Mouse (Mus musculus): ENCODE measurements at regions not wholly inside any gene's neighbourhood (a gene's known extent, or its start where the extent isn't known, plus 50 kb on each side); places are given as distances from the start of the nearest gene placed in this dataset.
"Not testable (repeated sequence)": the region's sequence is repeated elsewhere in the genome, so short reads cannot be mapped to it uniquely, and the experiment has no call there.

DNA sequence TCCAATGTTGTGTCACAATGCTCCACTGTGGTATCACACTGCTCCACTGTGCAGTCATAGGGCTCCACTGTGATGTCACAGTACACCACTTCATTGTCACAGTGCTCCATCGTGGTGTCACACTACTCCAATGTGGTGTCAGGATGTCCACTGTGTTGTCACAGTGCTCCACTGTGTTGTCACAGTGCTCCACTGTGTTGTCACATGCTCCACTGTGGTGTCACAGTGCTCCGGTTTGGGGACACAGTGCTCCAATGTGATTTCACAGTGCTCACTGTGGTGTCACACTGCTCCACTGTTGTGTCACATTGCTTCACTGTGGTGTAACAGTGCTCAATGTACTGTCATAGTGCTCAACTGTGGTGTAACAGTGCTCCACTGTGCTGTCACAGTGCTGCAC is 108.1 kb upstream of the Scaf8 start:
- H3K9me3 ChIP-seq (ENCODE audit: low read depth, low read length), result peaks cover 39% of the 10 kb centered on the region
- H3K9ac ChIP-seq, result no peak overlapping the region
- no peaks in the 10 kb centered on the region for H3K27me3 ChIP-seq (ENCODE audit: insufficient read depth, low read length)
- no peak for TF ChIP-seq CTCF (IDR thresholded peaks at IDR 0.05; ENCODE audit: low read depth)
- no peaks in the 10 kb centered on the region for H3K36me3 ChIP-seq (ENCODE audit: insufficient read depth)
- no peak overlapping the region for H3K27ac ChIP-seq (ENCODE audit: low read depth)
- H3K4me2 ChIP-seq, result no peak overlapping the region
- H3K4me1 ChIP-seq (ENCODE audit: insufficient read depth), result no peaks in the 10 kb centered on the region
- 78% methylated on average over 2 of the region's 2 CpGs for WGBS
- H3K4me3 ChIP-seq (ENCODE audit: low read depth, low read length), result no peak overlapping the region
- ATAC-seq (ENCODE audit: insufficient read depth) (no peak), DNase-seq (no peak)

DNA sequence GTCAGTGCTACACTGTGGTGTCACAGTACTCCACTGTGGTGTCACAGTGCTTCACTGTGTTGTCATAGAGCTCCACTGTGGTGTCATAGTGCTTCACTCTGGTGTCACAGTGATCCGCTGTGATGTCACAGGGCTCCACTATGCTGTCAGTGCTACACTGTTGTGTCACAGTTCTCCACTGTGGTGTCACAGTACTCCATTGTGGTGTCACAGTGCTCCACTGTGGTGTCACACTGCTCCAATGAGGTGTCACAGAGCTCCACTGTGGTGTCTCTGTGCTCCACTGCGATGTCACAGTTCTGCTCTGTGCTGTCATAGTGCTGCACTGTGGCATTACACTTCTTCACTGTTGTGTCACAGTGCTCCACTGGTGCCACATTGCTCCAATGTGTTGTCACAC is 107.5 kb upstream of the Scaf8 start:
- Histone ChIP-seq H3K4me3 (ENCODE audit: low read depth, low read length) (no peak overlapping the region), H3K27ac (ENCODE audit: low read depth) (no peak overlapping the region), H3K9me3 (ENCODE audit: low read depth, low read length) (peaks cover 39% of the 10 kb centered on the region), H3K4me2 (no peak overlapping the region), H3K36me3 (ENCODE audit: insufficient read depth) (no peaks in the 10 kb centered on the region), H3K4me1 (ENCODE audit: insufficient read depth) (no peaks in the 10 kb centered on the region), H3K27me3 (ENCODE audit: insufficient read depth, low read length) (no peaks in the 10 kb centered on the region), H3K9ac (no peak overlapping the region)
- WGBS, result 69% methylated on average over 2 of the region's 2 CpGs
- ATAC-seq (ENCODE audit: insufficient read depth), result no peak
- DNase-seq, result no peak
- TF ChIP-seq CTCF (IDR thresholded peaks at IDR 0.05; ENCODE audit: low read depth), result no peak

- no peaks in the 10 kb centered on the region for H3K27me3 ChIP-seq (ENCODE audit: insufficient read depth, low read length)
- no peak overlapping the region for H3K4me3 ChIP-seq (ENCODE audit: low read depth, low read length)
- DNase-seq (no peak), ATAC-seq (ENCODE audit: insufficient read depth) (no peak)
- no peak overlapping the region for H3K27ac ChIP-seq (ENCODE audit: low read depth)
- H3K9ac ChIP-seq, result no peak overlapping the region
- no peak overlapping the region for H3K4me2 ChIP-seq
- peaks cover 44% of the 10 kb centered on the region for H3K9me3 ChIP-seq (ENCODE audit: low read depth, low read length)
- no peaks in the 10 kb centered on the region for H3K36me3 ChIP-seq (ENCODE audit: insufficient read depth)
- TF ChIP-seq CTCF (IDR thresholded peaks at IDR 0.05; ENCODE audit: low read depth), result no peak
- WGBS, result 73% methylated on average over 2 of the region's 2 CpGs
- H3K4me1 ChIP-seq (ENCODE audit: insufficient read depth), result no peaks in the 10 kb centered on the region
These were observed 104.8 kb upstream of the Scaf8 start for GRCm38 (mm10) chr17:3009939-3010338.

GRCm38 (mm10) chr17:3012045-3012444 is 102.7 kb upstream of the Scaf8 start:
- H3K4me2 ChIP-seq, result no peak overlapping the region
- H3K4me1 ChIP-seq (ENCODE audit: insufficient read depth), result no peaks in the 10 kb centered on the region
- H3K4me3 ChIP-seq (ENCODE audit: low read depth, low read length), result no peak overlapping the region
- DNase-seq, result no peak
- H3K9ac ChIP-seq, result no peak overlapping the region
- no peak overlapping the region for H3K27ac ChIP-seq (ENCODE audit: low read depth)
- peaks cover 45% of the 10 kb centered on the region for H3K9me3 ChIP-seq (ENCODE audit: low read depth, low read length)
- 33% methylated on average over 1 of the region's 1 CpGs for WGBS
- no peak for TF ChIP-seq CTCF (IDR thresholded peaks at IDR 0.05; ENCODE audit: low read depth)
- H3K27me3 ChIP-seq (ENCODE audit: insufficient read depth, low read length), result no peaks in the 10 kb centered on the region
- no peaks in the 10 kb centered on the region for H3K36me3 ChIP-seq (ENCODE audit: insufficient read depth)
- no peak for ATAC-seq (ENCODE audit: insufficient read depth)

GRCm38 (mm10) chr17:3019631-3020391 is 95.0 kb upstream of the Scaf8 start:
- no peak overlapping the region for H3K9ac ChIP-seq
- DNase-seq (no peak), ATAC-seq (ENCODE audit: insufficient read depth) (no peak)
- no peaks in the 10 kb centered on the region for H3K36me3 ChIP-seq (ENCODE audit: insufficient read depth)
- peaks cover 30% of the 10 kb centered on the region; the same call in 1 of the 2 replicates for H3K9me3 ChIP-seq (ENCODE audit: low read depth, low read length)
- no peaks in the 10 kb centered on the region for H3K4me1 ChIP-seq (ENCODE audit: insufficient read depth)
- no peak overlapping the region for H3K4me2 ChIP-seq
- 83% methylated on average over 2 of the region's 2 CpGs for WGBS
- H3K27me3 ChIP-seq (ENCODE audit: insufficient read depth, low read length), result no peaks in the 10 kb centered on the region
- H3K4me3 ChIP-seq (ENCODE audit: low read depth, low read length), result no peak overlapping the region
- H3K27ac ChIP-seq (ENCODE audit: low read depth), result no peak overlapping the region
- TF ChIP-seq CTCF (IDR thresholded peaks at IDR 0.05; ENCODE audit: low read depth), result no peak

- Histone ChIP-seq H3K27ac (ENCODE audit: low read depth) (no peak overlapping the region), H3K4me3 (ENCODE audit: low read depth, low read length) (no peak overlapping the region), H3K9me3 (ENCODE audit: low read depth, low read length) (peaks cover 26% of the 10 kb centered on the region; the same call in 1 of the 2 replicates), H3K4me1 (ENCODE audit: insufficient read depth) (no peaks in the 10 kb centered on the region), H3K4me2 (no peak overlapping the region), H3K36me3 (ENCODE audit: insufficient read depth) (no peaks in the 10 kb centered on the region), H3K27me3 (ENCODE audit: insufficient read depth, low read length) (no peaks in the 10 kb centered on the region), H3K9ac (no peak overlapping the region)
- TF ChIP-seq CTCF (IDR thresholded peaks at IDR 0.05; ENCODE audit: low read depth), result no peak
- no peak for DNase-seq
- WGBS, result 93% methylated on average over 1 of the region's 1 CpGs
- ATAC-seq (ENCODE audit: insufficient read depth), result peak; percentile 62; the same call in 1 of the 2 replicates
These were observed 94.4 kb upstream of the Scaf8 start for GRCm38 (mm10) chr17:3020406-3020805.

DNA sequence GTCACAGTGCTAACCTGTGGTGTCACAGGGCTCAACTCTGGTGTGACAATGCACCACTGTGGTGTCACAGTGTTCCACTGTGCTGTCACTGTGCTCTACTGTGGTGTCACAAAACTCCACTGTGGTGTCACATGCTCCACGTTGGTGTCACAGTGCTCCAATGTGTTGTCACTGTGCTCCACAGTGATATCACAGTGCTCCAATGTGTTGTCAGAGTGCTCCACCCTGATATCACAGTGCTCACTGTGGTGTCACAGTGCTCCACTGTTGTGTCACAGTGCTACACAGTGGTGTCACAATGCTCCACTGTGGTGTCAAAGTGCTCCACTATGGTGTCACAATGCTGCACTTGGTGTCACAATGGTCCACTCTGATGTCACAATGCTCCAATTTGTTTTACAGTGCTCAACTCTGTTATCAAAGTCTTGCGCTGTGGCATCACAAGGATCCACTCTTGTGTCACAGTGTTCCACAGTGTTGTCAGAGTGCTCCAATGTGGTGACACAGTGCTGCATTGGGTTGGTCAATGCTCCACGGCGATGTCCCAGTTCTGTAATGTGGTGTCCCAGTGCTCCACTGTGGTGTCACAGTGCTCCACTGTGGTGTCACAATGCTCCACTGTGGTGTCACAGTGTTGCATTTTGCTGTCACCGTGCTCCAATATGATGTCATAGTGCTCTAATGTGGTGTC is 92.4 kb upstream of the Scaf8 start:
- 80% methylated on average over 4 of the region's 5 CpGs for WGBS

DNA sequence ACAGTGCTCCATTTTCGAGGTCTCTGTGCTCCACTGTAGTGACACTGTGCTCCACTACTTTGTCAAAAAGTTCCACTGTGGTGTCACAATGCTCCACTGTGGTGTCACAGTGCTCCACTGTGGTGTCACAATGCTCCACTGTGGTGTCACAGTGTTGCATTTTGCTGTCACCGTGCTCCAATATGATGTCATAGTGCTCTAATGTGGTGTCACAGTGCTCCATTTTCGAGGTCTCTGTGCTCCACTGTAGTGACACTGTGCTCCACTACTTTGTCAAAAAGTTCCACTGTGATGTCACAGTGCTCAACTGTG is 91.9 kb upstream of the Scaf8 start:
- not testable (repeated sequence) for H3K4me1 ChIP-seq (ENCODE audit: insufficient read depth); H3K4me2 ChIP-seq; H3K27me3 ChIP-seq (ENCODE audit: insufficient read depth, low read length); H3K27ac ChIP-seq (ENCODE audit: low read depth); H3K4me3 ChIP-seq (ENCODE audit: low read depth, low read length); H3K36me3 ChIP-seq (ENCODE audit: insufficient read depth); DNase-seq; H3K9ac ChIP-seq
- 0 out of 2 replicates have a peak, but pooled peaks have one; percentile 38 for ATAC-seq (ENCODE audit: insufficient read depth)
- WGBS, result 60% methylated on average over 1 of the region's 3 CpGs
- H3K9me3 ChIP-seq (ENCODE audit: low read depth, low read length), result peaks cover 15% of the 10 kb centered on the region; the same call in 1 of the 2 replicates

More for the DNA sequence above, 92.4 kb upstream of the Scaf8 start:
- Histone ChIP-seq H3K9me3 (ENCODE audit: low read depth, low read length) (peaks cover 19% of the 10 kb centered on the region; the same call in 1 of the 2 replicates), H3K4me3 (ENCODE audit: low read depth, low read length) (no peak overlapping the region), H3K4me2 (no peak overlapping the region), H3K36me3 (ENCODE audit: insufficient read depth) (no peaks in the 10 kb centered on the region), H3K27ac (ENCODE audit: low read depth) (no peak overlapping the region), H3K27me3 (ENCODE audit: insufficient read depth, low read length) (no peaks in the 10 kb centered on the region), H3K9ac (no peak overlapping the region), H3K4me1 (ENCODE audit: insufficient read depth) (no peaks in the 10 kb centered on the region)
- ATAC-seq (ENCODE audit: insufficient read depth) (no peak), DNase-seq (no peak)
- TF ChIP-seq CTCF (IDR thresholded peaks at IDR 0.05; ENCODE audit: low read depth), result no peak
